Mouse (Mus musculus) forebrain, embryonic 11.5 days (tissue): ENCODE measurements around the gene Ackr3. TPM values are rescaled to one million over a fixed set of nuclear protein-coding genes. Genes with fewer than 3 reads are reported as not detected.

Experiments
- ATAC-seq: fragments of 200-750 bp; cut with Nextera tagmentation; replicated peaks from 2 replicates; pipeline ENCODE4 v1.8.0; 2017; ENCODE audit warnings: moderate TSS enrichment; ENCODE audit not compliant: low FRiP score
- DNase-seq: peaks from one replicate; pipeline ENCODE4 v3.0.0-alpha.2; 2017; ENCODE audit warnings: low spot score
- H3K27ac ChIP-seq: fragments of 300-500 bp; sonication (generic); 2 replicates; pipeline ENCODE4 v1.5.1; 2014; ENCODE audit warnings: low read depth, low read length
- H3K27me3 ChIP-seq: fragments of 300-500 bp; sonication (generic); 2 replicates; pipeline ENCODE4 v1.6.1; 2014; ENCODE audit warnings: mild to moderate bottlenecking, low read length, mixed read lengths; ENCODE audit not compliant: control insufficient read depth, insufficient read depth
- H3K36me3 ChIP-seq: fragments of 300-500 bp; sonication (generic); 2 replicates; pipeline ENCODE4 v1.6.1; 2014; ENCODE audit warnings: mild to moderate bottlenecking, low read length, moderate library complexity, mixed read lengths; ENCODE audit not compliant: control insufficient read depth, insufficient read depth
- H3K4me1 ChIP-seq: fragments of 300-500 bp; sonication (generic); replicated peaks from 2 replicates; pipeline ENCODE4 v1.6.1; 2014; ENCODE audit warnings: low read length, mixed read lengths; ENCODE audit not compliant: control insufficient read depth, insufficient read depth
- H3K4me2 ChIP-seq: fragments of 300-500 bp; sonication (generic); 2 replicates; pipeline ENCODE4 v1.6.1; 2014; ENCODE audit warnings: low read depth, mild to moderate bottlenecking, low read length, moderate library complexity, mixed read lengths; ENCODE audit not compliant: severe bottlenecking
- H3K4me3 ChIP-seq: fragments of 300-500 bp; sonication (generic); 2 replicates; pipeline ENCODE4 v1.5.1; 2014; ENCODE audit warnings: low read depth, low read length
- H3K9ac ChIP-seq: fragments of 300-500 bp; sonication (generic); 2 replicates; pipeline ENCODE4 v1.6.1; 2014; ENCODE audit warnings: low read length
- H3K9me3 ChIP-seq: fragments of 300-500 bp; sonication (generic); 2 replicates; pipeline ENCODE4 v1.6.1; 2016; ENCODE audit warnings: low read length, mixed read lengths; ENCODE audit not compliant: control insufficient read depth
- WGBS: fragments of 180-500 bp; shearing (Covaris S2); extraction: QIAGEN DNeasy Blood & Tissue Kit; methylation state at CpG from one replicate; pipeline ENCODE4 v1.1.7; 2014; 5-methylcytosine and 5-hydroxymethylcytosine counted together
- polyA plus RNA-seq: library from polyadenylated mRNA; unstranded; fragments of >200 nt; fragmentation: Nextera tagmentation; extraction: Ambion mirVana; gene quantifications from 2 replicates; pipeline ENCODE4 v1.2.1, GENCODE M21; 2014

Ackr3 gene
- polyA plus RNA-seq, 1 experiment from 2014 or later: 31.2 TPM

DNA sequence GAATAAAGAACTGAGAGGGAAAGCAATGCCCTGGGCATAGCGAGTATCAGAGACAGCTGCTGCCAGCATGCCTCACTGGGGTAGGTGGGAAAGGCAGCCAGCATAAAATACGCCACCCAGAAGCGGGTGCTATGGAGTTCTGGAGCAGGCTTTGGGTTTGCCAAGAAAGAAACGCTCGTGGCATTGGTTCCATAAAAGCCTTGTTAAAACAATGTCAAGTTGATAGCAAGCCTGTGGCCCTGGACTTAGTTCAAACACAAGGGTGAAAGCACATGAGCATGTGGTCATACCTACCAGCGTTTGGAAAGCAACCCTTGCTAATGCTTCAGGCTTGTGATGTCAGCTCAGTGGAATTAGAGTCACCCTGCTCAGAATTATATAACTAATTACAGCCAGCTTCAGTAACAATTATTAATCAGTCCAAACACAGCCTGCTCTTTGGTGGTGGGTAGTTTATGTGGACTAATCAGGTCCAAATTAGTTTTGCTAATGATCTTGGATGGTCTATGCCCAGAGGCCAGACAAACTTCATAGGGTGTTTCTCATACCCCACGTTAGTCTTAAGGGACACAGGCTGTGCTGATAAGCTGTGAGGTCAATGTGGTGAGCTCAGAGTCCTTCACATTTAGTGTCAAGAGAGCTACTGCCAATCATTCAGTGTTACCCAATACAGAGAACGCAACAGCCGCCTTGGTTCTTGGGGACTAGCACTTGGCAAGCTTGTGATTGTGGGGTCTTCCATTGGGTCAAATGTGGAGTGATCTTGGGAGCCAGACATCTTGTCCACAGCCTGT lies 34.5 kb downstream of the Ackr3 start:
- DNase-seq: no peak
- no peaks in the 10 kb centered on the region for H3K36me3 ChIP-seq
- 85% methylated on average over 9 of the region's 9 CpGs for WGBS
- H3K4me2 ChIP-seq: no peak overlapping the region
- H3K9me3 ChIP-seq: no peaks in the 10 kb centered on the region
- H3K27ac ChIP-seq: no peak overlapping the region
- no peak overlapping the region for H3K4me3 ChIP-seq
- H3K4me1 ChIP-seq: peaks cover 2% of the 10 kb centered on the region; the same call in 1 of the 2 replicates
- ATAC-seq: no peak
- H3K9ac ChIP-seq: no peak overlapping the region
- H3K27me3 ChIP-seq: no peaks in the 10 kb centered on the region

DNA sequence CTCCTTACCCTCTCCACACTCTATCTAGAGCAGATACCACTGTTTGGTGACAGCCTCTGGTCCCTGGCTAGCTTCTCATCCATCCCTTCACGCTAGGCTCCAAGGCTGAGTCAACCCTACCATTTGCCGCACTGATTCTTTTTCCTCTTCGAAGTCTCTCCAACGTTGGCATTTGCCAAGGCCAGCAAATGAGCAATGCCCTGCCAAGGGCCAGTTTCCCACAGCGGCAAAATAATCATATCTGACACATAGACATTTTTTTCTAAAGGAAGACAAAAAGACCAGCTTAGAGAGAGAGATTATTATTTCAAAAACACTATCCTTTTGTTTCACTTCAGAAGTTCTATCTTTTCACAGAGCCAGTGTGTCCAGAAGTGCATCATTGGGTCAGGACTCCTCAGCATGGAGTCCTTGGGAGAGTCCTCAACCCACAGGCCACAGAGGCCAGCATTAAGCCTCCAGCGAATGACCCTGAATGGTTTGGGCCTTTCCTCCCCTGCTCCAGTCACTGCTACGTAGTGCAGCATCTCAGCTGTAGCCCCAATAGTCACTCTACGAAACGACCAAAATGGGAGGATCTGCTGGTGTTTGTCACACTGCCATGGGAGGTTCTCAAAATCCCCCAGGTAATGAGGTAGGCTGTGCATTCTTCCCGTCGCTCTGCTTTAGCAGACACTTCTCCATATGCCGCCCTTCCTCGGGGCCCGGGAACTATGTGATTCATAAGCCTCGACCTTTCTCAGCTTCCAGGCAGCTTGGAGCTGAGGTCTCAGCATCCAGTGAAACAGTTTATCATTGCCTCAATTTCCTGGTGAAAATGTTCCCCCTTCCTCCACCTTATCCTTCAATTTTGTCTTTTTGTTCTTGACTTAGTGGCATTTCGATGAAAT lies 35.8 kb downstream of the Ackr3 start:
- 84% methylated on average over 16 of the region's 16 CpGs for WGBS
- no peaks in the 10 kb centered on the region for H3K4me1 ChIP-seq
- H3K4me2 ChIP-seq: no peak overlapping the region
- DNase-seq (no peak), ATAC-seq (no peak)
- no peak overlapping the region for H3K9ac ChIP-seq
- no peaks in the 10 kb centered on the region for H3K36me3 ChIP-seq
- H3K27ac ChIP-seq: no peak overlapping the region
- no peaks in the 10 kb centered on the region for H3K9me3 ChIP-seq
- no peak overlapping the region for H3K4me3 ChIP-seq
- no peaks in the 10 kb centered on the region for H3K27me3 ChIP-seq

DNA sequence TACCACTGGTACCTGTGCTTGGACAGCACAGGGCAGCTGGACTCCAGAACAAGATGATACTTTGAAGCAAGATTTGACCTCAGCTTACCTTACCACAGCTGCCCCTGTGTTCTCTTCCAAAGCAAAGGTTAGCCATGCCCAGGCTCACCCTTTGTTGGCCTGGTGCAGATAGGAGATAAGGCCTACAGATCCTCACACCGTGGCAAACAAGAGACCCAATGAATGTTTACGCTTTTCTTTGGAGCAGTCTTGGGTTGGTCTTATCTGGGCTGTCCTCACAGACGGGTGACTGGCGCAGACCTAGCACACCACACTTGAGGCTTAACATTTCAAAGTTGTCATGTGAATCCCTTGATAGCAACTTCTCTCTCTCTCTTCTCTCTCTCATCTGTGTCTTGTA lies 36.5 kb downstream of the Ackr3 start:
- Histone ChIP-seq H3K36me3 (no peaks in the 10 kb centered on the region), H3K27ac (no peak overlapping the region), H3K4me3 (no peak overlapping the region), H3K4me1 (no peaks in the 10 kb centered on the region), H3K9me3 (no peaks in the 10 kb centered on the region), H3K27me3 (no peaks in the 10 kb centered on the region), H3K9ac (no peak overlapping the region), H3K4me2 (no peak overlapping the region)
- 88% methylated on average over 4 of the region's 4 CpGs for WGBS
- no peak for ATAC-seq
- DNase-seq: no peak

DNA sequence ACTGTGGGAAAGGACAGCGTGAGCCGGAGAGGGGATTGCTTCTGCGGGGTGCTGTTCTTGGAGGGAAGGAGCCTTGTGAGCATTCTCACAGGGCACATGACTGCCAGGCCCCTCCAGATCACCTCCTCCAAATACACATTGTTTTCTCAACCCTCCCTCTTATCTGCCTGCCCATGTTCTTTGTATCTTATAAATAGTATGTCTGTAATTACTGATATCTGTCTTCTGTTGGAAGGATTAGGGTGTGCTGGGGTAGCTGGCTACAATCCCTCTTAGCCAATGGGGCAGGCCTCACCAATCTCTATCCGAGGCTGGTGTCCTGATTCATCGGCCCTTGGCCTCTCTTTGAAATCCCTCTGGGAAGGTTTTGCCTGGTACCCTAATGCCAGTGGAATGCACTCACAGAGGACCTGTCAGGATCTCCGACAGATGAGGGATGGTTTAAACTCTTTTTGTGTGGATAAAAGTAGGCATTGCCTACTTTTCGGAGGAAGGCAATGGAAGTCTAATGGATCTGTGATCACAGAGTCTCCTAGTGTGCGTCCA lies 38.7 kb downstream of the Ackr3 start:
- Histone ChIP-seq H3K27ac (no peak overlapping the region), H3K4me3 (no peak overlapping the region), H3K27me3 (no peaks in the 10 kb centered on the region), H3K9me3 (no peaks in the 10 kb centered on the region), H3K36me3 (no peaks in the 10 kb centered on the region), H3K4me2 (no peak overlapping the region), H3K9ac (no peak overlapping the region), H3K4me1 (peaks cover 5% of the 10 kb centered on the region; the same call in 1 of the 2 replicates)
- 88% methylated on average over 8 of the region's 8 CpGs for WGBS
- ATAC-seq: no peak
- DNase-seq: no peak

DNA sequence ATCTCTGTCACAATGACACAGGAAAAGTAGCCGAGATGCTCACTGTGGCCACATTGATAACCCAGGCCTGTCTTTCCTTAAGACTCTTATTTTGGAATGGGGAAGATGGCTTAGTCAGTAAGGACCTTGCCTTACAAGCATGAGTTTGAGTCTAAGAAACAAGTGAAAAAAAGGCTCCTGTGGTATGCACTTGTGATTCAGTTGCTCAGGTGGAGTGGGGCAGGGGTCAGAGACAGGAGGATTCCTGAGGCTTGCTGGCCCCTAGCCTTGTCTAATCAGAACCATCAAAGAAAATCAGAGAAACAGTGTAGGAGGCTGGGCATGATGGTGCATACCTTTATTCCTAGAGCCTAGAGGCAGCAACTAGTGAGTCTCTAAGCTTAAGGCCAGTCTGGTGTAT lies 40.8 kb downstream of the Ackr3 start:
- WGBS: 92% methylated on average over 1 of the region's 1 CpGs
- H3K27ac ChIP-seq: no peak overlapping the region

DNA sequence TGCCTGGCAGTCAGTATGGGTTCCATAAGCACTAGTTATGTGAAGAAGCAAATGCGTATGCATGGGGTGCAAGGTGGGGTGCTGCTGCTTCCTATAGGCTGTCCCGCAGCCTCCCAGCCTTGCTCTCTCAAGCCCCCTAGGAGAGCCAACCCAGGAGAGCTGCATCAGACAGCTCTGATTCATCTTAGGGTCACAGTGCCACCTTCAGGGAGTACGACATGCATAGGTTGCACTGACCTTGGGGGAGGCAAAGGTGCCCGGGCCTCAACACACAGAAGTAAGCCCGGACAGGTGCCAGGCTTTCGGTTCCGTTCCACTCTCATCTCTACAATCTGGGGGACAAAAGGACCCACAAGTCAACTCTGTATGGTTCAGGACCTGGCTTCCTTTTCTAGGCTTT lies 41.8 kb downstream of the Ackr3 start:
- no peak for ATAC-seq
- Histone ChIP-seq H3K9ac (no peak overlapping the region), H3K4me1 (peaks cover 5% of the 10 kb centered on the region; the same call in 1 of the 2 replicates), H3K36me3 (no peaks in the 10 kb centered on the region), H3K27me3 (no peaks in the 10 kb centered on the region; the same call in 1 of the 2 replicates), H3K27ac (no peak overlapping the region), H3K9me3 (no peaks in the 10 kb centered on the region), H3K4me2 (no peak overlapping the region), H3K4me3 (no peak overlapping the region)
- DNase-seq: no peak
- WGBS: 84% methylated on average over 7 of the region's 7 CpGs

More for the DNA sequence above, 40.8 kb downstream of the Ackr3 start:
- Histone ChIP-seq H3K36me3 (no peaks in the 10 kb centered on the region), H3K4me1 (peaks cover 5% of the 10 kb centered on the region; the same call in 1 of the 2 replicates), H3K9me3 (no peaks in the 10 kb centered on the region), H3K4me2 (no peak overlapping the region), H3K4me3 (no peak overlapping the region), H3K9ac (no peak overlapping the region), H3K27me3 (no peaks in the 10 kb centered on the region; the same call in 1 of the 2 replicates)
- ATAC-seq (no peak), DNase-seq (no peak)

DNA sequence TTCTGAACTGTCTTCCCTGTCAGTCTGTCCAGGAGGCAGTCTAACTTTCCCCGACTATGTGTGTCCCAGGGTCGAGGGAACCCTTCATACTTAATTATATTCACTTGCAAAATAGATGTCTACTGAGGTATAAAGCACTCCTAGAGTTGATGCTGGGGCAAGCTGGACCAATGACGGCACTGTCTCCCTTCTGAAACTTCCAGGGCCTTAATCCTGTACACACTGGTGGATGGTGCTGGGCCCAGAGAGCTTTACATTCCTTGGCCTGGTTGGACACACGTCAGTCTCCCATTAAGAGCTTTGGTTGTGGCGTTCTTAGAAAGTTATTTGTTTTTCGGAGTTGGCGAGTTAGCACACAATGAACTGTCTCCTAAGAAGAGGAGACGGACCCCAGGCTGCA lies 42.3 kb downstream of the Ackr3 start:
- Histone ChIP-seq H3K4me2 (no peak overlapping the region), H3K9ac (no peak overlapping the region; the same call in 1 of the 2 replicates), H3K36me3 (no peaks in the 10 kb centered on the region), H3K4me3 (no peak overlapping the region), H3K4me1 (peaks cover 5% of the 10 kb centered on the region; the same call in 1 of the 2 replicates), H3K9me3 (no peaks in the 10 kb centered on the region), H3K27ac (no peak overlapping the region), H3K27me3 (no peaks in the 10 kb centered on the region; the same call in 1 of the 2 replicates)
- DNase-seq (no peak), ATAC-seq (no peak)
- WGBS: 44% methylated on average over 8 of the region's 8 CpGs

DNA sequence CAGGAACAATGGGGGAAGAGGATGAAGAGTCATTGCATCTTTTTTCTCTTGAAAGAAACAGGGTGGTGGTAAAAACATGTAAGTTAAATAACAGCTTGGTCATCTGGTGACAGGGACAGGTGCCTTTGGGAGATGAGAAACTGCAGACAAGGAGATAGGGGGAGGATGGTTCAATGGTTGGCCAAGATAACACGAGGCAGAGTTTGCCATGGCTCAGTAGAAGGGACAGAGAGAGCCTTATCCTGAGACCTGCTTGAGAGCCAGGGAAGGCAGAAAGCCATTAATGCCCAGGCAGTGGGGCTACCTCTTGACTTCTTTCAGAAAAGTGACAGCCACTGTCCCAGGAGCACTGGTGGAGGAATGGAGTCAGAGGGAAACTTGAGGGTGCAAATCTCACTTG lies 43.0 kb downstream of the Ackr3 start:
- ATAC-seq: no peak
- Histone ChIP-seq H3K9ac (no peak overlapping the region), H3K36me3 (no peaks in the 10 kb centered on the region), H3K4me2 (no peak overlapping the region), H3K9me3 (no peaks in the 10 kb centered on the region), H3K27ac (no peak overlapping the region), H3K4me1 (peaks cover 5% of the 10 kb centered on the region; the same call in 1 of the 2 replicates), H3K4me3 (no peak overlapping the region), H3K27me3 (no peaks in the 10 kb centered on the region; the same call in 1 of the 2 replicates)
- DNase-seq: no peak
- 64% methylated on average over 1 of the region's 1 CpGs for WGBS
